Mouse (Mus musculus): Measurements from ENCODE around the gene L3mbtl4.

L3mbtl4 gene

DNA sequence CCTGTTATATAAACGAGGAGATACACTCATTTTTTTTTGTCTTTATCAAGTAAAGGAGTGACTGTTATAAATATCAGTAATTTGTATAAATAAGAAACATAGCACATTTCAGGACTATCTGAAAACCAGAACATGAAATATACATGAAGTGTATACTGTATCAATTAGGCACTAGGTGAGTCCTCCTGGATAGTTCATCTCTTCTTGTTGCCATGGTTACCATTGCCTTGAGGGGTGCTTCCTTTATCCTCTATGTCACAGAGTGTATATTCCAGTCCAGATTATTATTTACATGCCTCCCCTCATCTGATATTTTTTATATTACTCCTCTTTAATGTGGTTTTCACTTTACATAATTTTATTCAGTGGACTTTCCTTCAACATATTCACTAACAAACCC is 392.9 kb downstream of the L3mbtl4 start:
- DNase-seq = no peak

DNA sequence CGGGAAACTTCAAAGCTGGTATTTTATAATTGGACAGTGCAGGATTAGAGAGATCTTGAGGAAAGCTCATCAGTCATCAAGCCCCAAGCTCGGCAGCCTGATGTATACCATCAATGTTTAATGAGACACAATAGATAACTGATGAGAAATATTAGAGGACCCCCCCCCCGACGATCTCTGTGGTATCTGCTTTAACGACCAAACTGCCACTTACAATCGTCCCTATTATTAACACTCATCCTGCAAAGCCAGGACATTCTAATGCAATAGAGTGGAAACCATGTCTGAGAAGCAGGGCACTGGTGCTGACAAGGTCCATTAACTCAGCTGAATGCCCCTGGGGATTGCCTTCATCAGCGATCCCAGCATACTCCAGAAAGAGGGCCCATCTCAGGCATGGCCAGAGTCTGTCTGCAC is 398.5 kb downstream of the L3mbtl4 start:
- DNase-seq = no peak

DNA sequence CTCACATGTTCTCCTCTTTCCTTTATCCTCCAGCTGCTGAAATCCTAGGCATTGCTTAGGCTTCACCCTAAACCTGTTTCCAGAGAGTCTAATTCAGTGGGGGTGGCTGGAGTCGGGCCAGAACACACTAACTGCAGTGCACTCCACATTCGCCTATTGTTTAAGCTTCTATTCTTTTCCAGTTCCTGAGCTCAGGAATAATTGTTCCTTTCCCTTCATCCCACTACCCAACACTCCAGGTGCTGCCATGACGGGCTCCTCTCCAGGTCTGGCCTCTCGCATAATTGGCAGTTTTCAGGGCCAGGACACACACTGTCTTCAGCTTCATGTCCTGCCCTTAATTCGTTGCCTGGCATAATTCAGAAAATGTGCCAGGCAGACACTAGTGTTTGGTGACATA is 437.1 kb downstream of the L3mbtl4 start:
- peak; percentile 73 for DNase-seq

DNA sequence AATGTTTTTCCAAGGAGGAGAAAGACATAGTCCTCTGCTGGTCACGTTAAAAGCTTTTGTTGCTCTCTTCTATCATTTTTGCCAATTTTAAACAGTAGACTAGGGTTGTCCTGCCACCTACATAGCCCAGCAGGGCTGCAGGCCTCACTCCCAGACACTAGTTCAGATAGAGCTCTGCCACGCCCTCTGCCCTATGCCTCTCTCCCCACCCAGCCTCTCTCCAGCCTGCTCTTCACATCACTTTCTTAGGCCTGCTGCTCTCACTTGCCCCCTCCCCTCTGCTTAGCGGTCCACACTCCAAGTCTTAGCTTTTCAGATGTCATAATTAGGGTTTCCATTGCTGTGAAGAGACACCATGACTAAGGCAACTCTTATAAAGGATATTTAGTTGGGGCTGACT is 437.8 kb downstream of the L3mbtl4 start:
- peak in 1 of 2 experiments; percentile 15 for DNase-seq

DNA sequence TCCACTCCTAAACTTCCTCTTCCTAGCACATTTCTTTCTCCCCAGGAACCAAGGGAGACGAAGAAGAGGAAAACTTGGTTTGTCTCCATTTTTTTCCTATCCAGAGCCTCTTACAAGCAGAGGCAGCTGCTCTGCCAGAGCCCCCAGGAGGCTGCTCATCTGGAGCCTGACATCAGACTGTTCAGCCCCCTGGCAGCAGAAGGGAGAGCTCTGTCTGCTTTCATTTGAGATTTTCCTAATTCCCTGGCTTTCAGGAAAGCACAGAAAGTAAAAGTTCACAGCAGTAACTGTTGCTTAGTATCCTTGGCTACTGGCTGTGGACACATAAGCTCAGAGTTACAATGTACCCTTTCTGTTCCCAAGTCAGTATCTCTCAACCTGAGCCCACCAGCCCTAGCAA is 474.7 kb downstream of the L3mbtl4 start:
- DNase-seq = no peak

DNA sequence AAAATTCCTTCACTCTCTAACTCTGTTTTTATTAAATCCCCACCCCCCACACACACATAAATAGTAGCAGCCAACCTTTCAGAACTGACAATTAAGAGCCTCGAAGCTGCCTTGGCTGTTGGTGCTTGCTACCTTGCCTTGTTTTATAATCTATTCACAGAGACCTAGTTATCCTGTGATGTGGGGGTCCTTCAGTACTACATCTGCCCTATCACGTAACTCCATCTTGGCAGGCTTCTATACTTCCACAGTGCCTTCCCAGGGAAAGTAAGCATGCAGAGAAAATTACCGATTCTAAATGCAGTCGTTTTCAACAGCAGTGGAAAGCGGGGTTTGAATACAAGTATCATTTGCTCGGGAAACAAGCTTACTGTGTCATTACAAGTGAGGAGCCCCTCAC is 476.9 kb downstream of the L3mbtl4 start:
- DNase-seq = no peak

DNA sequence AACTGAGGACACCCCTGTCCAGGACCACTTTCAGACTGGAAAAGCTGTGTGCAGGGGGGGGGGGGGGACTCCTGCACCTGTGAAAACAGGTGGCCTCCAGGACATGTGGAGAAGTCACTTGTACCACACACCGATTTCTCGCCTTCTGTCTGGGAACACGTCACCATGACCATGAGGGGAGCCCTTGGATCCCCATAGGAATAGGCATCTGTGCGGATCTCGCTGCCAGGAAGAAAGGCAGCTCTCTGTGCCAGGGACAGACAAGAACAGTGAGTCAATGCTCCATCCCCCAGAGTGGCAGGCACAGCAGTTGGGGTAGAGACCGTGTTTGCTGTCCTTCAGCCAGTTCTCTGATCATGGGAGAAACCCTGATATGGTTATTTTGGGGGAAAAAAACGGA is 479.5 kb downstream of the L3mbtl4 start:
- peak; percentile 27 to 41 for DNase-seq

DNA sequence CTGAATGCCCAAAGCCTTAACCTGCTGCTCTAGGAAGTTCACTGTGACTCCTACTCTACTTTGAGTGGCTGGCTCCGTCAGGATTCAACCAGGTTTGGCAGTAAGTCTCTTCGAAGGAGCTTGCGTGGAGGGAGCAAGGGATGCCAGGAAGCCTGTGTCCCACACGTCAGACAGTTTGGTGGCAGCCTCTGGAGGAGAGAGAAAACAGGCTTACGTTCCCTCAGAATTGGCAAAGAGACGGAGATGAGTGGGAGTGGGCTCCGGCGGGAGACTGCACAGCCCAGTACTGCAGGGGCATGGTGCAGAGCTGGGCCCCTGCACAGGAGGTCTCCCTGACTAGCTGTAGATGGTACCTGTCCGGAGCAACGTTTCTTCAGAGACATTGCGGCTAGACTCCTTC is 481.2 kb downstream of the L3mbtl4 start:
- no peak for DNase-seq

DNA sequence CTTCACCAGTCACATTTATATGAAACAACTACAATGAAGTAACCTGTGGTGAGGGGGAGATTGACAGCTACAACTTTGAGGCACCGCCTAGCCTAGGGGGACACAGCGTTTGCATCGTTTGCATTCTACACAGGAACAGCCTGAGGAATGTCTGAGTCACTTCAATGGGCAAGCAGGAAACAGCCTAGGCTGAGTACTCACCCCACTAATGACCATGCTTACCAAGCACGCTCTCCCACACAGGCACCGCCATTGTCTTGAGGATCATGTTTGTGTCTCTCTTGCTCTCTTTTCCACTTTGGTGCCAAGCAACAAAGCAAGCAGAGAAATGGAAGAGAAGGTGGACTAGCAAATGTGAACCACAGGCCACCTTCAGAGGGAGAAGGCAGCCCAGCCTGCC is 484.8 kb downstream of the L3mbtl4 start:
- DNase-seq = no peak

DNA sequence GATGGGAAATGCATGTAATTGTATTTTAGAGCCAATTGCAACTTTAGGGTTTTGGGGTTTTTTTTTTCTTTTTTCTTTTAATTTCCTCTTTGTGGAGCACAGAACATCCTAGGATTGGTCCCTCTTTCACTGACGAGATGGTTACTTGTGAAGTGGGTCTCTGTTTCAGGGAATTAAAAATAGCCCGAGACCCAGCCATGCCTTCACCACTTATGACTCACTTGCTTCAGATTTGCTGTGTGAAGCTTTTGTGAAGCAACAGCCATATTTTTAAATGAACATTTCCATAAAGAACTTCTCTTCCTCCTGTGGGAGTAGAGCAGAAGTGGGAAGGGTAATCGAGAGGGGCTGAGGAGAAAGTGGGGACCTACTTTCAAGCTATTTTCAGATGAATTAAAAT is 485.3 kb downstream of the L3mbtl4 start:
- DNase-seq = no peak

DNA sequence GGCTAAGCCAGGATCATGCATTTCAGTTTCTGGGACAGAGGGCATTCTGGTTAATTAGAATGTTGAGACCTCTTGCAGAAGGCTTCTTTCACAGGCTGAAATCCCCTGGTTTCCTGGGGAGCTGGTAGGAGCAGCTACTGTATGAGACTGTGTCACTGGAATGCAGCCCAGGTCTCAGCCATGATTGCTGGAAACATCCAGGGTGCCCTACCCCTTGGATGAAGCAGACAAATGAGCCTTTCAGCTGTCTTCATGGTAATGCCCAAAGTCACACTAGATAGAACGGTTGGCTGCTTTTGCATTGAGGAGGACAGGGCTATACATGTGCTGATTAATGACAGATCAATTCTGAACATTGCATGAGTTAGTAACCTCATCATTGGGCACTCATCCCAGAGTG is 486.4 kb downstream of the L3mbtl4 start:
- DNase-seq = no peak

DNA sequence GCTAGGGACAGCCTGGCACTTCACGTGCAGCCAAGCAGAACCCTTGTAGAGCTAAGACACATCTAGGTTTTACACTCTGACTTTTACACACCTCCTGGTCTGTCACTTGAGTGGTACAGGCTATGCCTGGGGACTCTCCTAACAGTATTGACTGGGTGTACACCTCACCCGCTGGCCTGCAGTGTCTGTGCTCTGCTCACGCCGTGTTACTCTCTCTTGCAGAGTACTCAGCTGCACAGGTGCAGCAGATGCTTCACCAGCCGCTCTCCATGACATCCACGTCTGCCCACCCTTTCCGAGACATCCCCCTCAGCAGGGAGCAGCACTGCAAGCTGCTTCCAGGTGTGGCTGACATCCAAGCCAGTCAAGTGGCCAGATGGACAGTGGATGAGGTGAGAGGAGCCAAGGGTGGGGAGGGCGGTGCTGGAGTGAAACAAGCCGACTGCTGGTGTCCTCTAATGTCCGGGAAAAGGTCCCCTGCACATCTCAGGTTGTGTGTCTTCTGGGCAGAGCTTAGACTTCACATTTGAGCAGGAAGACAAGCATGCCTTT is 490.8 kb downstream of the L3mbtl4 start:
- peak; percentile 72 to 81 for DNase-seq

DNA sequence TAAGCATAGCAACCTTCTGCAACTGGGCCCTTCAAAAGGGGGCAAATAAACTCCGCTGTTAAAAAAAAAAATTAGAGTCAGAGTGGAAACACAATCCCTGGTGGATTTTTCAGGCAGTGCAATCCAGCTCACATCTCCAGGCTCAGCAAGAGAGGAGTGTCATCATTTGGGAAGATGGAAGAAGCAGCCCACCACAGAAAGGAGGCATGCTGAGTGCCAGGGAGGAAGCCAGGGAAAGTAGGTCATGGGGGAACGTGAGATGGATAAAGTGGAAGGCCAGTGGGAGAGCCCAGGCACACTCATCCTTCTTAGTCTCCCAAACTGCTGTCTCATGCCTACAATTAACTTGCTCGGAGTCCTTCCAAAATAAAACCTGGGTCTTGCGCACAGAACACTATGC is 496.0 kb downstream of the L3mbtl4 start:
- peak; percentile 20 to 26 for DNase-seq

DNA sequence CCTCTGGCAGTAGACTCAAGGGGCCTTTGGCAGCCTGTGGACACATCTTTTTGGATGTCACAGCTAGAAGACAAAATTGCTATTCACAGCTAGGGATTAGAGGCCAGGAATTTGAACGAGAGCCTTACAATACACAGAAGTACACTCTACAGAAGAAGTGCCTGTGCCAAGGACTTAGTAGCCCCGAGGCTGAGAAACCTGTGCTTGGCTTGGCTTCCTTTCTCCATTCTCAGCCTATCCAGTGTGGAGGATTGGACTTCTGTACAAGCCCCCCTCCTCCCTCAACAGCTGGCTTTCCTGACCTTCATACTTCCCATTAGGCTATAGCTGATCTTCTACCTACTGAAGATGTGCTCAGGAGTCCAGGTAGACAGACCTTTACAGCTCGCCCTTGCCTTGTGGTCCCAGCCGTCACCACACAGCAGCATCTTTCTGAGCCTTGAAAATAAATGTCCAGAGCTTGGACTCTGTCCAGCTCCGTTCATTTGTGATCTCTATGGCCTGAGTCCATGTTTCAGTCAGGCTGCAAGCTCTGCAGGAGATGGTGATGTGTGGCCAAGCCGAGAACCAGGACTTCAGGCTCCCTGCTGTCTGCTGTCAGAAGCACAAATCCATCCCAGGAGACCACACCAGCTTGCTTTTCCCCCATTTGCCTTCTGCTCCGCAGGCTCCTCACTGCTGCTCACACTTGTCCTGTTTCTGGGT is 497.6 kb downstream of the L3mbtl4 start:
- peak; percentile 37 to 46 for DNase-seq

DNA sequence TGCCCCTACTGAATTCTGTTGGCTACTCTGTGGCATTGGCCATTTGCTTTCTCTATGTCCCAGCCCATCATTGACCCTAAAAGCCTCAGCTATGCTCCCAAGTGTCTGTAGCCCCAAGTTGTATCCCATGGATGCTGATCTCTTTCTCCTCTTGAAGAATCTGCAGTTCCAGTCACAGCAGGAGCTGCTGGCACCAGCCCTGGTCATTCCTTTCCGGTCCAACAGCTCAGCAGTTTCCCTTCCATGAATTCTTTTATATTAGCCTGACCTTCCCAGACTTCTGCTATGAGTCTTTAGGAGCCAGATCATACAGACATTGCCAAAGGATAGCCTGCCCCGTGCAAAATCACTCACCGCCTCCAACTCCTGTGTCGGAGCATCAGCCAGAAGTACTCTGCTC is 520.1 kb downstream of the L3mbtl4 start:
- peak; percentile 29 to 37 for DNase-seq

DNA sequence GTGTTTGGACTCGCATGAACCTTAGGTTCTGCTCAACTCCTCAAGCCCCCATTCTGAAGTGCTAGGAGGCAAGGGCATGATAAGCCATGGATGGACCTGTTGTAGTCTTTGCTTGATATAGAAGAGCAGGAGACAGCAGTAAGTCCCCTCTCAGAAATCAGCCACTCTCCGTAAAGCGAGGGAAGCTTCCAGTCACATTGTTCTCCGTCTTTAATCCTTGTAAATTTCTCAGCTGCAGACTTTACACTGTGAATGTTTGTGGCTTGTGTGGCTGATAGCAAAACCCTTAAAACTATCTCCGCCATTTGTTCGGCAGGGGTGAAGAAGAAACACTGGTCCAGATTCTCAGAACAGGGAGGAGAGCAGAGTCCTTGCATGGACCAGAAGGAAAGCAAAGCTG is 552.7 kb downstream of the L3mbtl4 start, which contains the start of gene Tmem200c:
Tmem200c (plus strand) TSS at position 301 of the 400 bp plus-strand sequence.
- no peak for DNase-seq

Measured in cerebellum, postnatal 14 days (tissue).